Comparison of ENCODE assay signal across 18 mouse cellular contexts in the genomic region with DNA sequence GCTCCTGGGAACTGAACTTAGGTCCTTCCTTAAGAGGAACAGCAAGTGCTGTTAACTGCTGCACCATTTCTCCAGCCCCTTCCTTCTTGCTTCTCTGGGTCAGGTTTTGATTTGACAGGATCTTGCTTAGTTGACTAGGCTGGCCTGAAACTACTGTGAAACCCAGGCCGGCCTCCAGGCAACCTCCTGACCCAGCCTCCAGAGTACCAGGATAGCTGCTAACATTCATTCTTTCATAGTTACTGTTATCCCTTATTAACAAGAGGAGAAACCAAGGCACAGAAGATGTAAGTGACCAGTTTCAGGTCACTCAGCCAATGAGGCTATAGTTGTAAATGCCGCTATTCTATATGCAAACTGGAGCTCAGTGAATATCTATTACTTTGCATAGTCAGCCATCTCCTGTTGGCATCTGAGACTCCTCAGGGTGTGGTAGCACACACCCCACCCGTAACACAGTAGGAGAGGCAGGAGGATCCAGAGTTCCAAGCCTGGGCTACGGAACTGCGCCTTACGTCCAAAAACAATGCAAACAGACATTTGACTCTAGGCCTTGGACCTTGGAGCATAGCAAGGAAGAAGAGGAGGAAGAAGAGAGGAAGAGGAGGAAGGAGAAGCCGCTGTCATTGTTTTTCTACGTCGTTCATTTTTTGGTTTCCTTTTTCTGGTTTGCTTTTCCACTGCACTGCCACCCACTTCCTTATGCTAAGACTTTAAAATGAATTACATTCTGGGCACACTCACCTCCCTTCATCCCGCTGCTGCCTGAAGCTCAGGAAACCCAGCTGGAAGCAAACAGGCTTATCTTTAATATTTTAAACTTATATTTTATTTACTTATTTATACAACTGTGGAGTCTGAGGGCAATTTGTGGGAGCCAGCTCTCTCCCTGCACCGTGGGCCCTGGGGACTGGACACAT. TPM values are rescaled to one million over a fixed set of nuclear protein-coding genes. Genes with fewer than 3 reads are reported as not detected.
DNase-seq lines count a peak whose midpoint lies in the region; ATAC-seq lines count a peak whose summit lies in the region.
"Had no signal": no experiment of that assay in that cellular context is flagged by ENCODE, and none has a peak within 500 bp of the region (broad histone marks: within the 10 kb centered on the region; RNA-seq: fewer than 3 reads in every experiment).

No protein-coding gene starts in this region.

- peak overlapping the region; percentile 81 for H3K27ac ChIP-seq in liver, embryonic 11.5 days (ENCODE audit: low read depth, low read length)
- H3K27ac ChIP-seq in forebrain, embryonic 10.5 days = no peak overlapping the region
- H3K27ac ChIP-seq in midbrain, embryonic 15.5 days = no peak overlapping the region
- H3K27ac ChIP-seq: forebrain, embryonic 13.5 days; limb, embryonic 12.5 days; midbrain, embryonic 13.5 days had no signal

- H3K9me3 ChIP-seq in liver, embryonic 11.5 days (ENCODE audit: control insufficient read depth, low read length) = no peaks in the 10 kb centered on the region
- H3K9me3 ChIP-seq in forebrain, embryonic 10.5 days = no peaks in the 10 kb centered on the region
- no peaks in the 10 kb centered on the region for H3K9me3 ChIP-seq in midbrain, embryonic 15.5 days
- H3K9me3 ChIP-seq: forebrain, embryonic 13.5 days; limb, embryonic 12.5 days; midbrain, embryonic 13.5 days had no signal

- H3K36me3 ChIP-seq in liver, embryonic 11.5 days (ENCODE audit: control insufficient read depth, insufficient read depth, low read length) = no peaks in the 10 kb centered on the region
- H3K36me3 ChIP-seq in forebrain, embryonic 10.5 days (replicated peaks) = no peaks in the 10 kb centered on the region
- no peaks in the 10 kb centered on the region for H3K36me3 ChIP-seq in midbrain, embryonic 15.5 days (replicated peaks)
- H3K36me3 ChIP-seq: limb, embryonic 12.5 days; midbrain, embryonic 13.5 days had no signal

- peaks cover 28% of the 10 kb centered on the region for H3K4me1 ChIP-seq in liver, embryonic 11.5 days (replicated peaks; ENCODE audit: control insufficient read depth, insufficient read depth, low read length)
- H3K4me1 ChIP-seq in forebrain, embryonic 10.5 days = peaks cover 7% of the 10 kb centered on the region; the same call in 1 of the 2 replicates
- H3K4me1 ChIP-seq in midbrain, embryonic 15.5 days = 0 out of 2 replicates have a peak, but pooled peaks cover 5% of the 10 kb centered on the region
- H3K4me1 ChIP-seq: forebrain, embryonic 13.5 days; limb, embryonic 12.5 days had no signal

- 76% methylated on average over 11 of the region's 11 CpGs for WGBS in liver, embryonic 11.5 days
- 88% methylated on average over 11 of the region's 11 CpGs for WGBS in forebrain, embryonic 10.5 days
- 88% methylated on average over 11 of the region's 11 CpGs for whole genome bisulfite sequencing in midbrain, embryonic 15.5 days

- H3K4me2 ChIP-seq in liver, embryonic 11.5 days = peak overlapping the region; percentile 38
- H3K4me2 ChIP-seq in midbrain, embryonic 15.5 days = no peak overlapping the region
- H3K4me2 ChIP-seq: forebrain, embryonic 13.5 days; limb, embryonic 12.5 days; midbrain, embryonic 13.5 days had no signal

- peak; percentile 28 to 79 for DNase-seq in left cerebral cortex, postnatal 25 days (ENCODE audit: low spot score in 2 of 2)
- no peak for DNase-seq in left cerebral cortex, postnatal 4 days
- peak; percentile 68 for DNase-seq in brain, adult 2 months (ENCODE audit: low read depth, low spot score)
- no peak for DNase-seq in liver, embryonic 11.5 days (ENCODE audit: low spot score)
- DNase-seq in right cerebral cortex, postnatal 10 days (ENCODE audit: low spot score in 2 of 2) = peak; percentile 42 to 55
- DNase-seq in heart, adult 8-10 months (ENCODE audit: low spot score) = no peak
- no peak for DNase-seq in forebrain, embryonic 10.5 days (ENCODE audit: extremely low spot score, low spot score)
- DNase-seq: adrenal gland, adult 2 months; cerebellum, postnatal 10 days; gastrocnemius, postnatal 10 days; kidney, postnatal 36 days; lung, postnatal 14 days had no signal

- peak; percentile 72 for ATAC-seq in liver, embryonic 11.5 days (replicated peaks; ENCODE audit: low FRiP score)
- no peak for ATAC-seq in midbrain, embryonic 15.5 days (replicated peaks)
- ATAC-seq: forebrain, embryonic 13.5 days; intestine, embryonic 16.5 days; midbrain, embryonic 13.5 days; Patski had no signal

- peak overlapping the region; percentile 46; the same call in 1 of the 2 replicates for H3K9ac ChIP-seq in liver, embryonic 11.5 days (ENCODE audit: low read depth, low read length)
- H3K9ac ChIP-seq in midbrain, embryonic 15.5 days = no peak overlapping the region
- H3K9ac ChIP-seq: forebrain, embryonic 13.5 days; limb, embryonic 12.5 days; midbrain, embryonic 13.5 days had no signal

- H3K4me3 ChIP-seq in liver, embryonic 11.5 days (ENCODE audit: low read depth, low read length) = no peak overlapping the region
- no peak overlapping the region for H3K4me3 ChIP-seq in forebrain, embryonic 10.5 days
- H3K4me3 ChIP-seq in midbrain, embryonic 15.5 days = no peak overlapping the region
- H3K4me3 ChIP-seq: forebrain, embryonic 13.5 days; limb, embryonic 12.5 days; midbrain, embryonic 13.5 days had no signal

- no peaks in the 10 kb centered on the region for H3K27me3 ChIP-seq in liver, embryonic 11.5 days (replicated peaks; ENCODE audit: control insufficient read depth, insufficient read depth, low read length)
- H3K27me3 ChIP-seq in forebrain, embryonic 10.5 days (ENCODE audit: poor library complexity, severe bottlenecking) = peaks cover 5% of the 10 kb centered on the region
- H3K27me3 ChIP-seq in midbrain, embryonic 15.5 days (replicated peaks) = no peaks in the 10 kb centered on the region
- H3K27me3 ChIP-seq: forebrain, embryonic 13.5 days; midbrain, embryonic 13.5 days; Patski had no signal

- intact Hi-C loops in left cerebral cortex, postnatal 25 days (cut with DNase I) = loop anchor here (2.0 kb wide), 2 partner anchors 57 to 63 kb away; partner anchors contain the start of gene 1810013L24Rik
- intact Hi-C loops in left cerebral cortex, postnatal 4 days (cut with DNase I) = no loop called here

RNA-seq across cellular contexts. Expression of gene Usp7, which starts 24.7 kb away (rescaled TPM):
- total RNA-seq in left cerebral cortex, postnatal 25 days (2021) = 100 to 1,000 TPM; 155 to 160 TPM
- total RNA-seq in left cerebral cortex, postnatal 4 days (2021) = 100 to 1,000 TPM; 184 to 190 TPM
- polyA plus RNA-seq in liver, embryonic 11.5 days (2014; fragmentation: Nextera tagmentation; extraction: Ambion mirVana) = 34.6 and 43.3 TPM in 2 replicates
- total RNA-seq in heart, adult 8-10 months (2022) = 10 to 100 TPM; 42.9 to 59.2 (median 48.1) TPM
- polyA plus RNA-seq in forebrain, embryonic 10.5 days (2016; fragmentation: Nextera tagmentation; extraction: Ambion mirVana) = 32.7 and 33.4 TPM in 2 replicates
- polyA plus RNA-seq in midbrain, embryonic 15.5 days (2015; fragmentation: Nextera tagmentation; extraction: Ambion mirVana) = 32.2 and 34.2 TPM in 2 replicates

Comparison
In these comparisons a context has a peak if more than half of its experiments do, and no peak if none do; other contexts are left out.
1. DNase-seq: peak in left cerebral cortex, postnatal 25 days (2 of 2), brain, adult 2 months (single experiment) and right cerebral cortex, postnatal 10 days (2 of 2); none in left cerebral cortex, postnatal 4 days (single experiment), liver, embryonic 11.5 days (single experiment), heart, adult 8-10 months (single experiment) and forebrain, embryonic 10.5 days (single experiment).